Mouse (Mus musculus): Measurements from ENCODE around the gene Itm2c.

Itm2c gene

DNA sequence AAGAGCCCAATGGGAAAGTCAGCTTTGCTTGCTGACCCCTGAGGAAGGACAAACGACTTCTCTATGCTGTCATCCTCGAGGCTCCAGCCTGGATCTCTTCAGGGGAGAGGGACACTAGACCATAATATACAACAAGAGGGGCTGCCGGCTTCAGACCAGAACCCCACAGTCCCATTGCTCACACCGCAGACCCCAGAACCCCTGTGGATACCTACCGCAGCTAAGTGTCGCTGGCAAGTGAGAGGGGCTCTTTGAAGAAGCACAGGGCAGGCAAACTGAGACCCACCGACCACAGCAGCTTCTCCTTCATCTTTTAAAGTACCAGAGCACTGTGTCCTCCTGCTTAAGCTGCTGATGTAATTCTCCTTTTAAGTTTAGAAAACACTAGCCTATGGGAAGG lies 40.5 kb downstream of the Itm2c start:
- no peak for DNase-seq

DNA sequence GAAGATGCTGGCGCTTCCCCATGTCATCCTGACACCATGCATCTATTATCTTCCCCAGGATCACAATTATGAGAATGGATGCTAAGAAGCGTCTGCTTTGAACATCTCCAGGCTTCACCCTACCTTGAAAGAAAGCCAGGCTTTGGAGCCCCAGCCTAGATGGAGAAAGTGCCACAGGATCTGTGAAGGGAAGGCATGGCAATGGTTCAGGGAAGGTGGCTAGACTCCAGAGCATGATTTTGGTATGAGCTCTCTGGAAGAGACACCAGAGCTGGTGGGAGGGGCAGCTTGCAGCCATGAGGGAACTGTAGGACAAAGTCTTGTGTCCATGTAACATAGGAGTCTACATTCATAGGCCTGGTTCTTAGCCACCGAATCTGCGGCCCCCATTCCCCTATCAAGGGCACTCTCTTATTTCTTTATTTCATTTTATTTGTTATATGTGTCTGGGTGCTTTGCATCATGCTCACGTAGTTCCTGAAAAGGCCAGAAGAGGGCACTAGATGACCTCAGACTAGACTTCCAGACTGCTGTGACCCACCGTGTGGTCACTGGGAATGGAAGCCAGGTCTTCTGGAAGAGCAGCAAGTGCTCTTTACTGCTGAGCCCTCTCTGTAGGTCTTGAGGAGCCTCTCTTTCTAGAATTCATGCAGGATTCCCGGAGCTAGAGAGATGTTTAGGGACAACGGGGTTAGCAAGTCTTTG lies 41.2 kb downstream of the Itm2c start:
- peak; percentile 51 to 84 for DNase-seq

DNA sequence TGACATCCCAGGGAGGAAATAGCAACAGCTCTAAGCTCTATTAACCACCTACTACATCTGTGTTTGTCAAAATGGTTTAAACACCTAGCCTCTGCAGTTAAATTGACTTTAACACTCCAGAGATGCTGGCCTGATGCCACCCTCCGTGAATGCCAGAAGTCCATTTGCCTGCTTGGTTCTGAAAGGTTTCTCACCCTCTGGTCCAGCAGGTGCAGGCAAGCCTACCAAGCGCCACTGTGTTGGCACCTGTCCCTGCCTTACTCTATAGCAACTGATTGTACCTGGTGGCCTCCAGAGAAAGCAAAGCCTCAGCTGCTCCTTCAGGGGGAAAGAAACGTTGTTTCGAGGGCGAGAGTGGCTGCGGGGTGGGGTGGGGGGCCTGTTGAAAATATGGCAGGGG lies 42.2 kb downstream of the Itm2c start:
- peak in 1 of 2 experiments; percentile 20 for DNase-seq

DNA sequence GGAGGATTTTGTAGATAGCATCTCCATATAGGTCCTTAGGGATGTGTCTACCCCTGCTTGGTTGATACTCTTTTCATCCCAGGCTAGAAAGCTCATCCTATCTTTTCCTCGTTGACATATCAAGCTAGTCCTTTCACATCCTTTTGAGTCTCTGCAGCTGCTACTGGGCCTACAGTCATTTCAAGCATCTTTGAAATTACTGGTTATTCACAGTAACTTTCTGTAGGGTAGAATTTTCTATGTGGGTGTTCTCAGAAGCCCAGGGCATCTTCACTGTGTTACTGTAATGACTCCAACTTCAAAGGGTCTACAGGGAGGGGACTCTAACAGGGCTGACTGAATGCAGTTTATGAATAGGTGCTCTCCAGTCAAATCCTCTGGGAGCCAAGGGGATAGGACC lies 43.2 kb downstream of the Itm2c start:
- DNase-seq = no peak

DNA sequence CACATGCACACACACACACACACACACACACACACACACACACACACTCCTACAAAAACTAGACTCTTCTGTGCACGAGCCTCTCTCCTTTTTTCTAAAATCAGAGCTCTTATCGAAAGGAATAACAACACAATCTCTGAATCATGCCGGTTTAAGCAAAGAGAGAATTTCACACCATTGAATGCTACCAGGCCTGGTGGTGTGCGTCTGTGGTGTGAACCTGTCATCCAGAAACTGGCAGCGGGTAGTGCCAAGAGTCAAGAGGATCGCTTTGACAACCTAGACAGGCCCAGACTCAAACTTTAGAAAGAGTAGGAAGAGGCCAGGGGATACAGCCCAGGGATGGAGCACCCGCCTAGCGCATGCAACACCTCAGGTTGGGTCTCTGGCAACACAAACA lies 48.2 kb downstream of the Itm2c start:
- DNase-seq = no peak

DNA sequence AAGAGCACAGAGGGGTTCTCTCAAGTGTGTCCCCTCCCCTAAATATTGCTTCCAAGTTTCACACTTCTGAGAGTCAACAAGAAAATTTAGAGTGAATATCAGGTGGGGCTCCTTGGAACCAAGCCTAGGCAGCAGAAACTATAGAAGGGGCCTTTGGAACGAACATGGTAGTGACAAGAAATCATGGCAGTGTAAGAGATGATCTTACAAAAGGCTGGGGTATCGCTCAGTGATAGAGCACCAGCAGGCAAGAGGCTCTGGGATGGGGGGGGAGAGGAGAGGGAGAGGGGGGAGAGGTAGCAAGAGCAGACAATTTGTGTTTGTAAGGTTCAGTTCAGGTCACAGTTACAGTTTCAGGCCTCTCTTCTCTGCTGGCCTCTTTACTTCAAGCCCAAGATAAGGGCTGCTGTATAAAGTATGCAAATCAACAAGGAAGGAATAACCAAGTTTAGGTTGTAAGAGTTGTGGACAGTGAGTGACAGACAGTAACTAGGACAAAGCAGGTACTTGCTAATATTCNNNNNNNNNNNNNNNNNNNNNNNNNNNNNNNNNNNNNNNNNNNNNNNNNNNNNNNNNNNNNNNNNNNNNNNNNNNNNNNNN lies 55.1 kb downstream of the Itm2c start:
- DNase-seq = no peak

DNA sequence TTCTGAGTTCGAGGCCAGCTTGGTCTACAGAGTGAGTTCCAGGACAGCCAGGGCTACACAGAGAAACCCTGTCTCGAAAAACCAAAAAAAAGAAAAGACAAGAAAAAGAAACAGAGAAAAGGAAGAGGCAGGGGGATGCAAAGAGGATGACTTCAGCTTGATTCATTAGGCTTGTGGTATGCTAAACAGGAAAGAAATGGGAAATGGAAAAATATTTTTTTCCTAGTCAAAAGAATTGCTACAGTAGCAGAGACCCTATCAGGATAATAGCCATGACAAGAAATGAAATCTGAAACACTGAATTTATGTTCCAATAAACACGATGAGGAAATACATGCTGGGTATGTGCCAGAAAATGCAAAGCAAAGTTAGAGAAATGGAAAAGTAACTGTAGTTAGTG lies 61.1 kb downstream of the Itm2c start:
- no peak for DNase-seq

DNA sequence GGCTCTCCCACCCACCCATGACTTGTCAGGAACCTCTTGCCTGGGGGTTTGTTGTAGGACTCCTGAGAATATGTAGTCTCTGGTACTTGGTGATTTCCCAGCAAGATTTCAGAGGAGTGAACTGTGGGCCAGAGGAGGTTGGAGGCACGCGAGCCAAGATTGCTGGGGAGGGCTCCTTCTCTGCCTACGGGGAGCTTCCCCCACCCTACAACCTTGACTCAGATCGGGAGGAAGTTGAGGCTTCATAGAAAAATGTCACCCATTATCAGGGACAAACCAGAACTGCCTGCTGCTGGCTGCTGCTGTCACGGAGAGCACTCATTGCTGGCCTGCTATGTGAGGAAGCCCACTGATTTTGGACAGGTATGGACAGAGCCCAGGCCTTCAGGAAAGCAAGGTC lies 63.2 kb downstream of the Itm2c start:
- no peak for DNase-seq

DNA sequence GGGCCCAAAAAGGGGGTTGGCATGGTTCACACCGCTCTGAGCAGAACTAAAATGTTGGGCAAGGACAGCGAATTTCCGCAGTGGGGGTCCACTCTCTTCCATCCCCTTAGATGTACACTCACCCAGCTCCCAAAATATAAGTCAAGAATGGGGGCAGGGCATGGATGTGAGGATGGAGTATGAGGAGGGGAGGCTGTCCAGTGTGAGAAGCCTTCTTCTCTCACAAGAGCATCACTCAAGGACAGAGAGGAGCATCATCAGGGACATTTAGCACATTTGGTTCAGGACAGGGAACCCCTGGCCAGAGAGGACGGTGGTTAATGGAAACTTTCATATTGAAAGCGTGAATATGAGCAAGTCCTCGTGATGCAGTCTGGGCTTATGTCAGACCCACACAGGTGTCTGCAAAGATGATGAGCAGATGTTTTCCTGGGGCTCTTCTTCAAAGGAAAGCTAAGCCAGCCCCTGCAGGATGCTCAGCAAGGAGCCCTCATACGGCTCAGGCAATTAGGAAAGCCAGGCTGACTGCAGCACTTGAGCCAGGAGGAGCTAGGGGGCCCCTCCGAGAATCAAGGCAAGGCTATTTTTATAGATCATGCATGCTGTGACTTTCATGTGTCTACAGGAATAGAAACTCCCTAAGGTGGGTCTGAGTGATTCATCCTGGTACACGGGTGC lies 64.0 kb downstream of the Itm2c start:
- no peak for DNase-seq

Data from kidney, postnatal 36 days (tissue).